Mouse (Mus musculus) right cerebral cortex, postnatal 25 days (tissue): ENCODE data around the gene Pcnx3.
A peak's percentile ranks its signal among the peaks of the same experiment; 100 is the strongest.

Experiments used
- DNase-seq: peaks from one replicate; pipeline ENCODE4 v3.0.0; 2022

The Pcnx3 gene

GRCm38 (mm10) chr19:5688200-5689087, at the start of gene Pcnx3, which contains the start of gene Map3k11:
TSS of gene Pcnx3 (minus strand) at chr19:5688908.
TSS of gene Map3k11 (plus strand) at chr19:5688742.
- peak; percentile 98 for DNase-seq

DNA sequence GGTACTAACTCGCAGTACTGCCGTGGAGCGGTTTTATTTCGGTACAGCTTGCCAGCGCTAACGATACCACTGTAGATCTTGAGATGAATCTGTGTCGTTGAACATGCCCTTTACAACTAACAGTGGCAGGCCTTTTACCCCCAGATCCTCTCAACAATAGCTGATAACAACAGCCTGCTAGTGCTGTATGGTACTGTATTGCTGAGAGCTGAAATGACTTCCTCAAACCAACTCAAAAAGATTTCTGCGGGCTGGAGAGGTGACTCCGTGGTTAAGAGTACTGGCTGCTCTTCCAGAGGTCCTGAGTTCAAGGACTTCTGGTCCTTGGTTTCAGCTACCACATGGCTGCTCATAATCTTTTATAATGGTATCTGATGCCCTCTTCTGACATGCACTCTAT, 45.6 kb upstream of the Pcnx3 start:
- DNase-seq, result no peak

DNA sequence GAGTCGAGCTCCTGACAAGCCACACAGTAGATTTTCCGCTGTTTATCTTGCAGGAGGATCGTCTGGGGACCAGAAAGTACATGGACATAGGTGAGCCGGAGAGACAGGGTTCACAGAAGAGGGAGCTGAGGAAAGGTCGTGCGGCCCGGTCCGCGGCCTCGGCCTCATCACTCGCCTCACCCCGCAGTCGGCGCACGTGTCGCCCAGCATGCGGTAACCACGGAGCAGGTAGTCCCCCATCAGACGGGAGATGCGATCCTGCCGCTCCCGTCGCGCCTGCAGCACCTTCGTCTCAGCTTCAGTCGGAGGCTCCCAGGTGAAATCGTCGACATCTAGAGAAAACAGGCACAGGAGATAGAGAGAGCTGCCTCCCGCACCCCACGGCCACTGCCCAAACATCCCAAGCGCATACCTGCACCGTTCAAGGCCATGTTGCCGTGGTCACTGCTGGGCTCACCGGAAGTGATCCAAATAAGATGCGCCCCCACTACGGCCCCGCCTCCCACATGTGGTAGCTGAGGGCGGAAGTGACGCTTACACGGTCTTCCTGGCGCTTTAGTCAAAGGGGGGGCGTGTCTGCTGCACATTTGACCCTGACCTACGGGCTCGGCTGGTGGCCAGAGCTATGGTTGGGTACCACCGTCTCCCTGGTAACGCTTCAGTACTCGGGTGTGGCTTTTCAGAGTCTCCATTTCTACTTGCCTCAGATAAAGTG, 42.7 kb upstream of the Pcnx3 start:
- DNase-seq, result peak; percentile 91

DNA sequence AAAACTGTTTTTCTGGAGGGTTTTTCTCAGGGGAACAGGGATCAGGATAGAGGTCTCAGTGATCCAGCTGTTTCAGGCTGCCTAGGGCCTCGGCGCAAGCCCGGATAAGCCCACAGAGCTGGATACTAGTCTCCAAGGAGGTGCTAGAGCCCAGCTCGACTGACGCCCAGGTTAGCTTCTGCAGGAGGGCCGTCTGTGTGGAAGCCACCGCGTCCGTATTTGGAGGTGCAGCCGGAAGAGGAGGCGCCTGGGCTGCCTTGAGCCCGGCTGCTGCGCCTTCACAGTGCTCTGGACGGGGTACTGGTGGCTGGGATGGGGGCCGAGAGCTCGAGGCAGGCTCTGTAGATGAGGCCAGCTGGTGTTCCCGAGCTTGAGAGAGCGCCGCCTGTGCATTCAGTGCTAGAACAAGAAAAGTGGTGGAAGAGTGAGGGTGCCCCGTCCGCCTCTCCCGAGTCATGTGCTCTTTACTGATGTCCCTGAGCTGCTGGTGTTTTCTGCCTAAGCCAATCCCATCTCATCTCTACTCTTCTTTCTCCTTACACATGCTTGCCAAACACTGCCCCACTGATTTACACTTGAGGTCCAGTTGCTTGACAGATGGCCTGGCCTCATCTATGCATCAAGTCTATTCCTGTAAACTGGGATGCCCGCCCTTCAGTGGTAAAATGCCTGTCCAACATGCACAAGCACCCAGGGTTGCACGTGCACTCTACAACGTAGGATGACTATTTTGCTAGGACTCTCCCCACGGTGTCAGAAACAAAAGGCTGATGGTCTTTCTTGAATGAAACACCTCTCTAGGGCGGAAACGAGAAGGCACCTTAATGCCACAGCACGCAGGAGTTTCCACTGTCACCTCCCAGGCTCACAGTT, 41.8 kb upstream of the Pcnx3 start:
- DNase-seq, result no peak

GRCm38 (mm10) chr19:5729444-5729815, 40.7 kb upstream of the Pcnx3 start, which contains the start of gene Fam89b:
TSS of gene Fam89b (minus strand) at chr19:5729653.
- DNase-seq, result peak; percentile 83

DNA sequence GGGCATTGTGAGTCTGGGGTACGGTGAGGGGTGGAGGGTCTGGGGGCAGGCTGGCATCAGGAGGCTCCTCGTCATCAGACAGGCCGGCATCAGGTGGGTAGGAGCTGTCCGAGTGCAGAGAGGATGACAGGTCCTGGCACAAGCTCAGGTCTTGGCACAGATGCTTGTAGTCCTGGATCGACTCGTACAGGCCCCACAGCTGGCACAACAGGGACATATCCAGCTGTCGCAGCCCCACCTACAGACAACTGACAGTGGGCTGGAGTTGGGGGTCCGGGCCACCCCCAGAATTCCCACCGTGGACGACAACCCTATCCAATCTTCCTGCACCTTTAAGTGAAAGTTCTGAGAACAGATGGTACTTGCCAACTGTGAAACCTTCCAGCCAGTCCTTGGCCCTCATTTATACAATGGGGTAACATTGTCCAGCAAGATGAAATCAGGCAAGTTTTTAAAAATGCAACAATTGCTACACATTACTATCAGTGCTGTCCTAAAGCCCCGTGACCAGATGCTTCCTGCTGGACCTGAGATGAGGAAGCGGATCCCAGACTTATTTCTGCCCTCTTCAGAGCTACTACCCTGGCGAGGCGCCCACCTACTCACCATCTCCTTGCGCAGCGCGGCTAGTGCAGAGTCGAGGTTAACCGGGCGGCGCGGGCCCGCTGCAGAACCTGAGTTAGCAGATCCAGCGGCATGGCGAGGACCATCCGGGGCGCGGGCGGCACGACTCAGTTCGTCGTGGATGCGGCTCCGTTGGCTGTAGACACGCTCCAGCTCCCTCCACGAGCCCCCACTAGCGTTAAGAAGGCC, 40.1 kb upstream of the Pcnx3 start:
- peak; percentile 66 for DNase-seq

GRCm38 (mm10) chr19:5727701-5728100, 39.0 kb upstream of the Pcnx3 start:
- peak; percentile 75 for DNase-seq

GRCm38 (mm10) chr19:5726961-5727578, 38.4 kb upstream of the Pcnx3 start:
- no peak for DNase-seq

DNA sequence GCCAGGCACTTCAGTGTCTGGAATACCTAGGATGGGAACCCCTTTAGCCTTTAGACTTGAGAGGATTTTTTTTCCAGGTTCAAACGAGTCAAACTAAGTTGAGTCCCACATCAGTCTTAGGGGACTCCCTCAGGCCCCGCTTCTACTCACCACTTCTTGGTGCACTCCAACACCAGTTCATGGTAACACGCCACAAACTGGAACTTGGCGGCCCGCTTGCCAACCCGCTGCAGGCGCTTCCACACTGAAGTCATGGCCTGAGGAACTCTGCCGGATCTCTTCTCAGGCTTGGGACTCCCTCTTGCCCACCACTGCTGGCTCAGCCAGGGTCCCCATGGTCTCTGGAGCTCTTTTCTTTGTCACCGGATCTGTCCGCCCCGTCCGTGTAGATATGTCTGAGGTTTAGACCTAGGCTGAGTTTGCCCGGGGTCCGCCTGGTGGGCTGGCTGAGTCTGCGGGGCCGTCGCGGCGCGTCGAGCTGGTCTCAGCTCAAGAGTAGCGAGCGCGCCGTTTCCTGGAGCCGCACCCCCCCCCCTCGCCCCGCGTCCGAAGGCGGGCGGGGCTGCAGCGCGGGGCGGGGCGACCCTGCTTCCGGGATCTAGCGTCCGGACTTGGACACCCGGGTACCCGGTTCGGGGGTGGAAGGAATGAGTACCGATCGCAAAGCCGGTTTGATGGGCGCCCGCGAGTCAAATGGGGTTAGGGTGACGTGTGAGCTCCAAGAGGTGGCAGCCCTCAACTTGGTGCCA, 37.2 kb upstream of the Pcnx3 start, which contains the start of gene Ehbp1l1:
Gene Ehbp1l1, minus strand, starts transcription at position 551 of the 749 bp plus-strand sequence.
- no peak for DNase-seq

- DNase-seq, result no peak
Observed at GRCm38 (mm10) chr19:5725029-5725707, 36.5 kb upstream of the Pcnx3 start.

GRCm38 (mm10) chr19:5724549-5724941, 35.8 kb upstream of the Pcnx3 start:
- DNase-seq, result no peak

DNA sequence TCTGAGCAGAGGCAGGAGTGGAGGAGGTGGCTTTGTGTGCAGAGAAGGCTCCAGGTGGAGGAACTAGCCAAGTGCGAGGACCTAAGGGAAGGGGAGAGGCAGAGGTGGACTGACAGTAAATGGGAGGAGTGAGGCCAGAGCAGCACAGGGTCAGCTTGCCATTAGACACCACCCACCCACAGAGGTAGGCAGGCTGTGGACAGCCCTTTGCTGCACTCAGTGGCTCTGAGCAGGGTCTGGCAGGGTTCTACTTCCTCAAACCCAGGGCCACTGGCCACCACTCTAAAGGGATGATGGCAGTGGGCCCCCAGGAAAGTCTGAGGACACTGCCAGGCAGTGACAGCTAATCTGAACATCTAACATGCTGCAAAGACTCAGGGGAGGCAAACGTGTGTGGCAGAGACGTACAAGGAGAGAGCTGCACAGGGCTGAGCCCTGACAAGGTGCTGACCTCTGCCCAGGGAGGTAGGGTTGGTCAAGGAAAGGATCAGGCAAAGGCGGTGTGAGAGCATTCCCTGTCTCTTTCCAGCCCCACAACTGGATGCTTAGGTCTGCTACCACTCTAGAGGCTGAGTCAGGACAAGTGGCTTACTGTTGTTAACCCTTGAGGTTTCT, 35.3 kb upstream of the Pcnx3 start:
- DNase-seq, result no peak

DNA sequence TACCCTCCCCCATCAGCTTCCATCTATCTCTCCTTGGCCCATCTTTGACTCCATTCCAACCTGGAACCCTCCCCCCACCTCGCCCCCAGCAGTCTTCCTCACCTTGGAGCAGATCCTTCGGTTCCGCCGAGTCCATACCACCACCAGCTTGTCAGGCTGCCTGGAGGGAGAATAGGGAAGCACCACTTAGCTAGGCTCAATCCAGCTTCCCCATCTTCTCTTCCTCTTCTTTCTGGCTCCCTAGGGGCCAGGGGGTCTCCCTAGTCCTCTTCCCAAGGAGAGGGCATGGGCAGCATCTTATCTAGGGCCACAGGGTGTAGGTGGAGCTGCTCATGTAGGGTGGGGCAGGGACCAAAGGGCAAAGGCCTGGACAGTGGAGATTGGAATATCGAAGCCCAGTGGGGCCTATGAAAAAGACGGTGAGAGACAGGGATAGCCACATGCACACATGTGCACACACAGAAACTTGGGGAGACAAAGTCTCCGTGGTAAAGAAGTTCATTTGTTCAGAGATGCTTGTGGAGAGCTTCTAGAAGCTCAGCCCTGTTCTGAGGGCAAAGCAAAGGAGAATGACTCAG, 34.2 kb upstream of the Pcnx3 start:
- DNase-seq, result no peak

- DNase-seq, result no peak
Observed at GRCm38 (mm10) chr19:5721233-5721632, 32.5 kb upstream of the Pcnx3 start.

DNA sequence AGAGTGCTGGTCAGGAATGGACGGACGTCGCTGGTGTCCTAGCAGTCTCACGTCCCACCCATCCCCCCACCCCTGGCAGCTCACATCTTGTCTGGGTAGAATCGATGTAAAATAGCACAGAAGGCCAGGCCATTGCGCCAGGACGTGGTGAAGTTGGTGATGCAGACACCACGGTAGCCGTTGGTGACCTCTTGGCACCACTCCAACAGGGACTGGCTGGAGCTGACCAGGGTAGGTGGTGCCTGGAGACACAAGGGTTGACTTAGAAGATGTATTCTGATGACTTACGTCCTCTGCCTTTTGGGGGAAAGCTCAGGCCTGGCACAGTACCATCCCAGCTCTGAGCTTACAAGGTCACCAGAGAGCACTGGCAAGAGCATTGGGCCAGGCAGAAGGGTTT, 28.2 kb upstream of the Pcnx3 start:
- DNase-seq, result no peak

- peak; percentile 60 for DNase-seq
Observed at GRCm38 (mm10) chr19:5715793-5716688, 27.3 kb upstream of the Pcnx3 start.

DNA sequence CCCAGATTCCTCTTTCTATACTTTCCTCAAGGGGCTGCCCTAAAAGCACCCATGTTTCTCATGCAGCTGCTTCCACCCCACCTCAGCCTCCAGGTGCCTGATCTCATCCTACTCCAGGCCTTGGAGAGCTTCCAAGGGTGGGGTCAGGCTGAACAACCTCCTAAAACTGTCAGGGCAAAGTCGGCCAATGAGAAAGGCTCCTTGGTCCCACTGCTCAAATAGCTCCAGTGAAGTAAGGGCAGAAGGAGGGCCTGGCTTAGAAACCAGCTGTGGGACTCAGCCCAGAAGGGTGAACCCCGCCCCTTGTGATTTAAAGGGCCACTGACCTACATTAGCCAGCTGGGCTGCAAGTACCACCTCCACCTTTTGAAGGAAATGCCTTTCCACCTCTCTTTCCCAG, 25.0 kb upstream of the Pcnx3 start:
- DNase-seq, result no peak

DNA sequence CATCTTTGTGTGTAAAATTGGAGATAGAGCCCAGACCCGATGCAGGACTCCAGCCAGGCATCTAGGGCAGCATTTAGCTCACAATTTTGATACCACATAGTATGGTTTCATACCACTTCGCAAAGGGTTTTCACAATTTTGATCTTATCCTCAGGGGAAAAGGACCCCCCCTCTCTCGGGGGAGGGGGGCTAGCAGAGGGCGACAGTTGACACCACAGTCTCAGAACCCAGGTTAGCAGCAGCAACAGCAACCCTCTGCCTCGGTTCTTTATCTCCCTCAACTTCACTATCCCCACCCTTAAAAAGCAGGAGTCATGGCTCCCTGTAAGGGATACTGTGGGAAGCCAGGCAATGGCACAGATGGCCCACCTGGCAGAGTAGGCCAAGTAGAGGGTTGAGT, 24.5 kb upstream of the Pcnx3 start:
- no peak for DNase-seq
